ENCODE assay signal across 20 mouse cellular contexts in genomic region chr8:122984175-122984574, GRCm38 (mm10).
"Had no signal": no experiment of that assay in that cellular context is flagged by ENCODE, and none has a peak within 500 bp of the region (broad histone marks: within the 10 kb centered on the region; RNA-seq: fewer than 3 reads in every experiment).

No protein-coding gene starts in this region.

- ATAC-seq: forebrain, embryonic 16.5 days; hindbrain, postnatal 0 days had no signal

- H3K9ac ChIP-seq: heart, embryonic 13.5 days; heart, embryonic 15.5 days; hindbrain, embryonic 13.5 days; hindbrain, embryonic 15.5 days; kidney, embryonic 15.5 days; limb, embryonic 13.5 days; limb, embryonic 15.5 days had no signal

- DNase-seq: gastrocnemius, postnatal 14 days; gastrocnemius, postnatal 36 days; heart, adult 2 months; heart, postnatal 14 days; heart, postnatal 36 days; layer of hippocampus, adult 9-11 months; layer of hippocampus, postnatal 36 days; left cerebral cortex, postnatal 4 days had no signal

- H3K4me3 ChIP-seq: heart, adult 2 months; heart, embryonic 13.5 days; heart, embryonic 15.5 days; hindbrain, embryonic 13.5 days; hindbrain, embryonic 15.5 days; kidney, embryonic 15.5 days; limb, embryonic 13.5 days; limb, embryonic 15.5 days had no signal

- H3K27me3 ChIP-seq: heart, embryonic 13.5 days; heart, embryonic 15.5 days; hindbrain, embryonic 13.5 days; hindbrain, embryonic 15.5 days; kidney, embryonic 15.5 days; limb, embryonic 13.5 days; limb, embryonic 15.5 days had no signal

- H3K9me3 ChIP-seq: heart, embryonic 13.5 days; heart, embryonic 15.5 days; hindbrain, embryonic 13.5 days; hindbrain, embryonic 15.5 days; kidney, embryonic 15.5 days; limb, embryonic 13.5 days; limb, embryonic 15.5 days had no signal

- H3K27ac ChIP-seq: heart, adult 2 months; heart, embryonic 13.5 days; heart, embryonic 15.5 days; hindbrain, embryonic 13.5 days; hindbrain, embryonic 15.5 days; hindbrain, postnatal 0 days; kidney, embryonic 15.5 days; kidney, postnatal 0 days; limb, embryonic 13.5 days; limb, embryonic 15.5 days had no signal

- H3K4me2 ChIP-seq: heart, embryonic 11.5 days; heart, embryonic 13.5 days; heart, embryonic 15.5 days; hindbrain, embryonic 13.5 days; hindbrain, embryonic 15.5 days; kidney, embryonic 15.5 days; limb, embryonic 13.5 days; limb, embryonic 15.5 days; liver, embryonic 11.5 days had no signal

- H3K36me3 ChIP-seq: heart, embryonic 13.5 days; heart, embryonic 15.5 days; hindbrain, embryonic 13.5 days; hindbrain, embryonic 15.5 days; kidney, embryonic 15.5 days; limb, embryonic 13.5 days; limb, embryonic 15.5 days had no signal
